Mouse (Mus musculus): ENCODE measurements around the gene Klhl1. TPM values are rescaled to one million over a fixed set of nuclear protein-coding genes. Genes with fewer than 3 reads are reported as not detected.

Klhl1 gene
- polyA plus RNA-seq (2015; fragmentation: Nextera tagmentation; extraction: Ambion mirVana) = 9.1 and 9.8 TPM in 2 replicates

DNA sequence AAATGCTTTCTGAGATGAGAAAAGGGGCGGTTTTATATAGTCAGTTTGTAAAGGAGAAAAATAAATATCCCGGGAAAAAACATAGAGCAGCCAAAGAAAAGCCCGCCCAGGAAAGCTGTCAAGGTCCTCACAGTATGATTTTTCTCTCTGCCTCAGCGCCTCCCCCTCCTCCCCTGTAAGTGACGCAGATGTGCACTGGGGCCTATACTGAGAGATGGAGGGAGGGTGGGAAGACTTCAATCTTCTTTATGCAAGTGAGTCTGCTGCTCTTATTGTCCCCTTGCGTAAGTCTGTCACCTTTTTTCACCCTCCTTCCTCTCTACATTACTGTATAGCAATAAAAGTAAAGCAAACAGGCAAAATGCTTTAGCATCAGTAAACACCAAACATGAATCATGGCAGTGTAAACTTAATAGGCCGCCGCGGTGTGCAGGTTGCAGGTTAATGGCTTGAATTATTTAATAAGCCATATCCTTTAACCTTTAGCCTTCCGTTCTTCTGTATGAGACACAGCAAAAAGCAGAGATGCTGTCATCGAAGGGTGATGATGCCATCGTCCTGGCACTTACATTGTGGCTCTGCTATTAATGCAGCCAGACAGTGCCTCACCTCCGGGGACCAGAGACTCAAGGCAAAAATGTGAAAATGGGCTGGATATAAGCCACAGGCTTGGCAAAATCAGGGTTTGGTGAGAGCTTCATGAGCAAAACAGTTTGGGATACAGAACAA, at the start of gene Klhl1:
Gene Klhl1, minus strand, starts transcription at position 149 of the 729 bp plus-strand sequence.
- Histone ChIP-seq H3K4me1 (replicated peaks) (0 out of 2 replicates have a peak, but pooled peaks cover 16% of the 10 kb centered on the region), H3K27me3 (no peaks in the 10 kb centered on the region), H3K36me3 (no peaks in the 10 kb centered on the region), H3K4me2 (peak within 1 kb of the TSS; percentile 71), H3K27ac (replicated peaks) (peak within 1 kb of the TSS; percentile 83), H3K9ac (peak within 1 kb of the TSS; percentile 56), H3K4me3 (peak within 1 kb of the TSS; percentile 61), H3K9me3 (no peaks in the 10 kb centered on the region)
- WGBS = 24% methylated on average over 13 of the region's 13 CpGs
- peak; percentile 94 for ATAC-seq (ENCODE audit: low FRiP score, low read depth)

GRCm38 (mm10) chr14:96553668-96554067, 34.8 kb upstream of the Klhl1 start:
- ATAC-seq (ENCODE audit: low FRiP score, low read depth) = no peak
- H3K36me3 ChIP-seq = no peaks in the 10 kb centered on the region
- no peak overlapping the region for H3K4me2 ChIP-seq
- no peak overlapping the region for H3K27ac ChIP-seq (replicated peaks)
- no peaks in the 10 kb centered on the region for H3K4me1 ChIP-seq (replicated peaks)
- no peak overlapping the region for H3K4me3 ChIP-seq
- WGBS = 94% methylated on average over 2 of the region's 2 CpGs
- H3K9ac ChIP-seq = no peak overlapping the region
- H3K9me3 ChIP-seq = no peaks in the 10 kb centered on the region
- no peaks in the 10 kb centered on the region for H3K27me3 ChIP-seq

DNA sequence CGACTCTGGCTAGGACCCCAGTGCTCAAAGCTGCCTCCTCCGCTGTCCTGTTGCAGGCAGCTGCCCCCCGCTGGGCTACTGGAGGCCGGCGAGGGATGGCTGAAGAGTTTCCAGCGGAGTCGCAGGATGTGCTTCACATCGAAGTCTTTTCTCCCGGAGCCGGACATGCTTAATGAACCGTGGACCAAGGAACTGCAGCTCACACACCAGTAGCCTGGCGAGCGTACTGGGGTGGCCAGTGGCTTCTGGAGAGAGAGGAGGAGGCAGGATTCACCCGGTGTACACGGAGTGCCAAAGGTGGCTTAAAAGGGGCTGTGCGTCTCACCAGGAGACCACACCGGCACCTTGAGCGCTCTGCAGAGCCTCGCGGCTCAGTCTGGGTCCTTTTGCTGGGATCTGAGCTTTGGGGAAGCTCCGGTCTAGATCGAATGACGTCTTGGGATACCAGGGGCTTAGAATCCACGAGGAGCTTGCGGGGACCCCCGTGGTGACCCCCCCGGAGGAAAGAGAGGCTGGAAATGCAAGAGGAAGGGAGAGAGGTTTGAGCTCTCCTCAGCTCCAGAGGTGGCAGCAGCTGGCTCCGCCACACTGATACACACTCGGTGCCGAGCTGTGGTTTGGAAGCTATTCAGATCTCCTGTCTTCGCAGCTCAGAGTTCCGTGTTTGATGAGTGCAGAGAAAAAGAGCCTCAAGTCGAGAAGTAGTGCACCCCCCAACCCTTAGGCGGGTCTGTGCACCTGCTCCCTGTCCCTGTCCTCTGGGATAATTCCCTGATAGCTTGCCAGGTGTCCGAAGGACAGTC, 550 bp downstream of the Klhl1 start:
- Histone ChIP-seq H3K4me2 (peak overlapping the region; percentile 71), H3K27me3 (no peaks in the 10 kb centered on the region), H3K36me3 (no peaks in the 10 kb centered on the region), H3K4me1 (replicated peaks) (0 out of 2 replicates have a peak, but pooled peaks cover 16% of the 10 kb centered on the region), H3K9ac (peak overlapping the region; percentile 56), H3K27ac (replicated peaks) (peak overlapping the region; percentile 83), H3K4me3 (peak overlapping the region; percentile 61), H3K9me3 (no peaks in the 10 kb centered on the region)
- peak; percentile 93 for ATAC-seq (ENCODE audit: low FRiP score, low read depth)
- WGBS = 1% methylated on average over 35 of the region's 35 CpGs

GRCm38 (mm10) chr14:96517727-96518126, 1.2 kb downstream of the Klhl1 start:
- ATAC-seq (ENCODE audit: low FRiP score, low read depth) = peak; percentile 39
- no peaks in the 10 kb centered on the region for H3K27me3 ChIP-seq

DNA sequence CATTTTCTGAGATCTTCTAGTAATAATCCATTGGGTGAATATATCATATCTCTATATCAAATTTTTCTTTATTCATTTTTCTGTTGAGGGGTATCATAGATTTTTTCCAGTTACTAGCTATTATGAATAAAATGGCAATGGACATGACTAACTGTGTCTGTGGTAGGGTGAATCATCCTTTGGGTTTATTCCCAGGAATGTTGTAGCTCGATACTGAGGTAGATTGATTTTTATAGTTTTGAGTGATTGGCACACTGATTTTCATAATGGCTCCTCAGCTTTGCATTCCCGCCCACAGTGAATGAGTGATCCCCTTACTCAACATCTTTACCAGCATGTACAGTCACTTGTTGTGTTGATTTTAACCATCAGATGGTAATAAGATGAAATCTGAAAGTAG, 19.0 kb downstream of the Klhl1 start:
- H3K36me3 ChIP-seq = no peaks in the 10 kb centered on the region
- H3K4me1 ChIP-seq (replicated peaks) = no peaks in the 10 kb centered on the region
- no peaks in the 10 kb centered on the region for H3K27me3 ChIP-seq
- no peak overlapping the region for H3K4me3 ChIP-seq
- no peaks in the 10 kb centered on the region for H3K9me3 ChIP-seq
- no peak overlapping the region for H3K4me2 ChIP-seq
- no peak overlapping the region for H3K9ac ChIP-seq
- no peak for ATAC-seq (ENCODE audit: low FRiP score, low read depth)
- H3K27ac ChIP-seq (replicated peaks) = no peak overlapping the region
- 94% methylated on average over 2 of the region's 2 CpGs for WGBS

More at GRCm38 (mm10) chr14:96517727-96518126, 1.2 kb downstream of the Klhl1 start:
- Histone ChIP-seq H3K9me3 (no peaks in the 10 kb centered on the region), H3K27ac (replicated peaks) (peak overlapping the region; percentile 83), H3K9ac (peak overlapping the region; percentile 56), H3K4me2 (peak overlapping the region; percentile 71), H3K4me3 (peak overlapping the region; percentile 61), H3K36me3 (no peaks in the 10 kb centered on the region), H3K4me1 (replicated peaks) (0 out of 2 replicates have a peak, but pooled peaks cover 16% of the 10 kb centered on the region)
- 6% methylated on average over 9 of the region's 9 CpGs for WGBS

DNA sequence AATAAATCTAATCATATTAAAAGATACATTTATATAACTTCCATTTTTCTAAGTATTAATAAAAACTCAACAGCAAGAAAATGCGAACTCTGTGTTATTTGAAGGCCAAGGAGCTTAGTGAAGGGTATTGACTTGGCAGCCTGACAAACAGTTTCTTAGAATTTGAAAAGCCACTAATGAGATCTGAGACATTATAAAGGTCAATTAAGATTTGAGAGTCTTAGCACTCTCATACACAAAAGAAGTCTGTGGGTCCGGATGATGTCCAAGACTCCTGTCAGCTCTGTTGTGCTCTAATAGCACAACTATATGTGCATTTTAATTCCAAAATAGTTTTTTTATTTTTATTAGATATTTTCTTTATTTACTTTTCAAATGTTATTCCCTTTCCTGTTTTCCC, 47.1 kb downstream of the Klhl1 start:
- no peak overlapping the region for H3K27ac ChIP-seq (replicated peaks)
- H3K4me3 ChIP-seq = no peak overlapping the region
- no peaks in the 10 kb centered on the region for H3K9me3 ChIP-seq
- H3K4me2 ChIP-seq = no peak overlapping the region
- no peaks in the 10 kb centered on the region for H3K27me3 ChIP-seq
- H3K4me1 ChIP-seq (replicated peaks) = no peaks in the 10 kb centered on the region
- 72% methylated on average over 2 of the region's 2 CpGs for WGBS
- ATAC-seq (ENCODE audit: low FRiP score, low read depth) = no peak
- H3K9ac ChIP-seq = no peak overlapping the region
- no peaks in the 10 kb centered on the region for H3K36me3 ChIP-seq

GRCm38 (mm10) chr14:96471336-96471735, 47.6 kb downstream of the Klhl1 start:
- H3K9me3 ChIP-seq = no peaks in the 10 kb centered on the region
- no peaks in the 10 kb centered on the region for H3K27me3 ChIP-seq
- no peak overlapping the region for H3K9ac ChIP-seq
- H3K36me3 ChIP-seq = no peaks in the 10 kb centered on the region
- no peak overlapping the region for H3K27ac ChIP-seq (replicated peaks)
- no peaks in the 10 kb centered on the region for H3K4me1 ChIP-seq (replicated peaks)
- ATAC-seq (ENCODE audit: low FRiP score, low read depth) = no peak
- no peak overlapping the region for H3K4me3 ChIP-seq
- H3K4me2 ChIP-seq = no peak overlapping the region

- no peak overlapping the region for H3K27ac ChIP-seq (replicated peaks)
- no peak for ATAC-seq (ENCODE audit: low FRiP score, low read depth)
- H3K4me3 ChIP-seq = no peak overlapping the region
- no peaks in the 10 kb centered on the region for H3K36me3 ChIP-seq
- H3K4me1 ChIP-seq (replicated peaks) = no peaks in the 10 kb centered on the region
- no peaks in the 10 kb centered on the region for H3K9me3 ChIP-seq
- no peaks in the 10 kb centered on the region for H3K27me3 ChIP-seq
- no peak overlapping the region for H3K9ac ChIP-seq
- 64% methylated on average over 2 of the region's 2 CpGs for WGBS
- no peak overlapping the region for H3K4me2 ChIP-seq
Measured at GRCm38 (mm10) chr14:96461756-96462155, 57.1 kb downstream of the Klhl1 start.

DNA sequence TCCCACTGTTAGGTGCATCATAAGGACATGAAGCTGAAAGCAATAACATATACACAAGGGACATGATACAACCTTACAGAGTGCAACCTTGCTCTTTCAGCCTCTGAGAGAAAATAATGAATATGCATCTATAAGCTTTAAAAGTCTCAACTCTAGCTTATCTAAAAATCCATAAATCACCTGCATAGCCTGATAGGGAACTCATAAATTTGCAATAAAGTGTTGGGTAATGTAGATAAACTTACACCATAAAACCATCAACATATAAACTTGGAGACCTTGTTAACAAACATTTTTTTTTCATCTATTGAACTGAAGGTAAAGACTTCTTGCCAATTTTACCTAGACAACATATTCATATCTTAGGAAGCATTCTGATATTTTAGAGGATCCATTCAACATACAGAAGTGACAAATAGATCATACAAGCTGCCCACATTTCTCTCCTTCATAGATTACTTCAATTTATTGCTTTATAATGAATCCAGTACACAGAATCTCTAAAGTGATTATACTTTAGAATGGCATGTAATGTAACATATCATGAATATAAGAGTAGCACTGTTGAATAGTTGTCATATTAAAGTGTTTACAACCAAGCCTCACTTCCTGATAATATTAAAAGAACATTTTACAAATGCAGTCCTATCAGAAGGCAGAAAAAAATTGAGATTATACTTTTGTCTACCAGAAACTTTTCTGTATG, 126.7 kb downstream of the Klhl1 start:
- Histone ChIP-seq H3K4me3 (no peak overlapping the region), H3K27me3 (no peaks in the 10 kb centered on the region), H3K36me3 (no peaks in the 10 kb centered on the region), H3K27ac (replicated peaks) (no peak overlapping the region), H3K9me3 (no peaks in the 10 kb centered on the region), H3K4me1 (replicated peaks) (no peaks in the 10 kb centered on the region), H3K9ac (no peak overlapping the region), H3K4me2 (no peak overlapping the region)
- no peak for ATAC-seq (ENCODE audit: low FRiP score, low read depth)

- no peaks in the 10 kb centered on the region for H3K4me1 ChIP-seq (replicated peaks)
- H3K4me2 ChIP-seq = no peak overlapping the region
- no peaks in the 10 kb centered on the region for H3K9me3 ChIP-seq
- H3K36me3 ChIP-seq = no peaks in the 10 kb centered on the region
- no peaks in the 10 kb centered on the region for H3K27me3 ChIP-seq
- H3K9ac ChIP-seq = no peak overlapping the region
- no peak for ATAC-seq (ENCODE audit: low FRiP score, low read depth)
- WGBS = 89% methylated on average over 3 of the region's 3 CpGs
- no peak overlapping the region for H3K4me3 ChIP-seq
- no peak overlapping the region for H3K27ac ChIP-seq (replicated peaks)
Measured at GRCm38 (mm10) chr14:96362727-96363126, 156.2 kb downstream of the Klhl1 start.

GRCm38 (mm10) chr14:96348220-96348619, 170.7 kb downstream of the Klhl1 start:
- H3K9me3 ChIP-seq = no peaks in the 10 kb centered on the region
- H3K4me1 ChIP-seq (replicated peaks) = no peaks in the 10 kb centered on the region
- H3K9ac ChIP-seq = no peak overlapping the region
- no peak overlapping the region for H3K4me3 ChIP-seq
- H3K4me2 ChIP-seq = no peak overlapping the region
- H3K27ac ChIP-seq (replicated peaks) = no peak overlapping the region
- WGBS = 87% methylated on average over 1 of the region's 1 CpGs
- no peak for ATAC-seq (ENCODE audit: low FRiP score, low read depth)
- H3K36me3 ChIP-seq = no peaks in the 10 kb centered on the region
- no peaks in the 10 kb centered on the region for H3K27me3 ChIP-seq

DNA sequence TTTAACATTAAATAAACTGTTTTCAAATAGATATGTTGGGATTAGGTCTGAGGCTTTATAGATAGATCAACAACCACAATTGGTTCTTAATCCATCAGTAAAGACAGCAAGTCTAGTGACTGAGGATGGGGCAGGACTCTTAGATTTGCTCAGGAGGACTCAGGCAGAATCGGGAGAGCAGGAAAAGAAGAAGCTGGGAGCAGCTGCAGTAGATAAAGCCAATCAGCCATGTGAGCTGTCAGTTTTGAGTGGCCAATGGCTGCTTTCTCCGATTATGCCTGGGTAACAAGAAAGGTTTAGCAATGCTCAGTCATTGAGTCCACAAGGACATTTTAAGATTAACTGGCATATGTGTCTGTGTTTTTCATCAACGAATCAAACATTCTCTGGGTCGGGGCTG, 187.8 kb downstream of the Klhl1 start:
- no peak overlapping the region for H3K27ac ChIP-seq (replicated peaks)
- 39% methylated on average over 4 of the region's 4 CpGs for WGBS

More for the DNA sequence above, 187.8 kb downstream of the Klhl1 start:
- H3K9ac ChIP-seq = no peak overlapping the region
- H3K4me3 ChIP-seq = no peak overlapping the region
- H3K36me3 ChIP-seq = no peaks in the 10 kb centered on the region
- 0 out of 2 replicates have a peak overlapping the region, but pooled peaks have one; percentile 2 for H3K4me2 ChIP-seq
- H3K27me3 ChIP-seq = no peaks in the 10 kb centered on the region
- ATAC-seq (ENCODE audit: low FRiP score, low read depth) = no peak
- H3K4me1 ChIP-seq (replicated peaks) = no peaks in the 10 kb centered on the region
- H3K9me3 ChIP-seq = no peaks in the 10 kb centered on the region

Data from hindbrain, embryonic 15.5 days (tissue).